20 mouse cellular contexts compared by ENCODE assay signal in the genomic region with DNA sequence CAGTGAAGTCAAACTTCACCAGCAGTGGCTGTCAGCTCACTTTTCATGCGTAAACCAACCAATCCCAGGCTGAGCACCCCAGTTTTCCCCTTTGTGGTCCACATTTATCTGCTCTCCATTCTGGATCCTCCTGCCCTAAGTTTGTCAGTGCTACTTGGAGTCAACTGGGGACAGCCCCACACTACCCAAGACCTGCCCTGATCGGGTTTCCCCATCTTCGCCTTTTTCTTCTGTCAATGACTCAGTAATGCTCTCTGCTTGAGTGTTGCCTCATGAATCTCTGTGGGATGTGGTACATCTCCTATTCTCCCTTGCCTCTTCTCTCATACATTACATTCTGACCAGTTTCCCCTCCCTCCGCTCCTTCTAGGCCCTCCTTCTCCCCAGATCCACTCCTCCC. TPM values are rescaled to one million over a fixed set of nuclear protein-coding genes. Genes with fewer than 3 reads are reported as not detected.
"Had no signal": no experiment of that assay in that cellular context is flagged by ENCODE, and none has a peak within 500 bp of the region (broad histone marks: within the 10 kb centered on the region; RNA-seq: fewer than 3 reads in every experiment).

No protein-coding gene starts in this region.

- DNase-seq: kidney, adult 2 months; kidney, postnatal 25 days; layer of hippocampus, adult 9-11 months; liver; liver, embryonic 13.5 days; lung, embryonic 14.5 days; midbrain, embryonic 14.5 days; right cerebral cortex, postnatal 4 days; thymus, postnatal 25 days had no signal

- ATAC-seq: lung, postnatal 0 days had no signal

RNA-seq across cellular contexts. Expression of gene Colq, which starts 6.3 kb away (rescaled TPM):
- total RNA-seq: midbrain, postnatal 0 days had no signal
- polyA plus RNA-seq: midbrain, embryonic 14.5 days had no signal

RNA-seq across cellular contexts. Expression of gene Gm49387, which starts 43.2 kb away (rescaled TPM):
- total RNA-seq: layer of hippocampus, postnatal 25 days; megakaryocyte-erythroid progenitor cell, adult 5-6 weeks; midbrain, postnatal 0 days had no signal
- polyA plus RNA-seq: kidney, adult 2 months; kidney, embryonic 14.5 days; kidney, postnatal 0 days; large intestine, adult 2 months; midbrain, embryonic 11.5 days; midbrain, embryonic 14.5 days; midbrain, postnatal 0 days; neural tube, embryonic 11.5 days; neural tube, embryonic 14.5 days; stomach, embryonic 15.5 days had no signal
